Mouse (Mus musculus) frontal cortex, adult 2 months (tissue): ENCODE measurements around the gene Hebp1. TPM values are rescaled to one million over a fixed set of nuclear protein-coding genes. Genes with fewer than 3 reads are reported as not detected.

Experiments used
- DNase-seq, 2 experiments: peaks; one replicate each; pipeline ENCODE4 v3.0.0; 2022; ENCODE audit warnings: low spot score in 1 of 2; ENCODE audit errors: extremely low spot score in 1 of 2
- polyA plus RNA-seq: library from polyadenylated mRNA; depleted of rRNA; stranded (reverse); fragments of >200 nt; gene quantifications from 2 replicates; pipeline ENCODE4 v1.2.3, GENCODE M21; 2012; rRNA removed

Hebp1 gene
- 34.4 and 38.2 TPM in 2 replicates for polyA plus RNA-seq

DNA sequence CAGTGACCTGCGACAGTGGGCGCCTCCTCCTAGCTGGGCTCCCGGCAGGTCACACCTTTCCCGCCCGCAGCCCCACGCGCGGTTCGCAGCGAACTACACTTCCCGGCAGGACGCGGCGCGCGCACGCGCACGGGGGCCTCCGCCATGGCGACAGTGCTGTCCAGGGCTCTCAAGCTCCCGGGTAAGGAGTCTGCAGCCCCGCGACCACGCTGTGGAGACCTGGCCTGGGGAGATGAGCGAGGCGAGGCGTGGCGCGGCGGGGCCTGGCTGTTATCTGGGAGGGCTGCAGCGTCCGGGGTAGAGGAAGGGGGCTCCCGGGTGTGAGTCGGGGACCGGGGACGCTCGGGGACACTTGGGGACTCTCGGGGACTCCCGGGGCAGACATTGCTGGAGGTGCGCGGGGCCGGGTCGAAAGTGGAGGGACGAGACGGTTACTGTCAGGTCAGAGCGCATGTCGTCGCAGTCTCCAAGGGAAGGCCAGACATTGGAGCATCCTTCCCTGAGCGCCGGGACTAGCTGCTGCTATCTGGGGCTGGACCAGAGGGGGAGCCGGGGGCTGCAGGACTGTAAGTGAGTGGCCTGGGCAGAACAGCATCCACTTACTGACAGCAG is at the start of gene Hebp1, which contains the start of gene Fam234b:
TSS of gene Hebp1 (minus strand) at position 102 of the 612 bp plus-strand sequence.
TSS of gene Fam234b (plus strand) at position 57 of the 612 bp plus-strand sequence.
- DNase-seq: peak; percentile 66 to 88

DNA sequence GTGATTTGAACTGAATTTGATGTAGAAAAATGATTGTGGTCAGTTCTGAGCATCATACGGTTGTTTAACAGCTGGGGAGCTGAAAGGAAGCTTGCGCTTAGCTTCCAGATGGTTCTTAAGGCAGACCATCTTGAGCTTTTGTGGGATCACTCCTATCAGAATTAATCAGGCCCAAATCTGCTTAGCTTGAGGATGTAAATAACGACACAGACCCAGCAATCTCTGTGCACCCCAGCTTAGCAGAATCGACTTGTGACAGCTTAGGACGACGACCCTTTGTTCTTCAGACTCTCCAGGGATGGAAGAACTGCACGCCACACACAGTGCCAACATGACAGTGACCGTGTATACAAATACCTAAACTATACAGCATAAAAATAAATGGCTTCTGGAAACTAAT is 47.8 kb upstream of the Hebp1 start:
- DNase-seq: no peak

DNA sequence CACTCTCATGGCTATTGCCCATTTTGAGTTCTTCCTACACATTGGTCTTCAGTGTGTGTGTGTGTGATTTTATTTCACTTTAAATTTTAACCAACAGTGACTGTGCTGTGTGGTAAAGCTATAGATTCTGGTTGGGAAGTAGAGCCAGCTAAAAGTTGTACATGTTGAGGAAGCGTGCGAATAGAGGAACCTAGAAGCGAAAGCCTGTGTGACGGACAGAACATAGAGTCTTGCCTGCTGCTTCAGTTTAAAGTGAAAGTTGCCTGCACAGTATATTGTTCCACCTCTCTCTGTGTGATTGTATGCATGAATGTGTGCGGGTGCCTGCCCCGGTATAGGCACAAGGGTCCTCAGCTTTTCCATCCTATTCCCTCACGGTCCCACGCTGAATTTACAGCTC is 42.5 kb upstream of the Hebp1 start:
- no peak for DNase-seq

DNA sequence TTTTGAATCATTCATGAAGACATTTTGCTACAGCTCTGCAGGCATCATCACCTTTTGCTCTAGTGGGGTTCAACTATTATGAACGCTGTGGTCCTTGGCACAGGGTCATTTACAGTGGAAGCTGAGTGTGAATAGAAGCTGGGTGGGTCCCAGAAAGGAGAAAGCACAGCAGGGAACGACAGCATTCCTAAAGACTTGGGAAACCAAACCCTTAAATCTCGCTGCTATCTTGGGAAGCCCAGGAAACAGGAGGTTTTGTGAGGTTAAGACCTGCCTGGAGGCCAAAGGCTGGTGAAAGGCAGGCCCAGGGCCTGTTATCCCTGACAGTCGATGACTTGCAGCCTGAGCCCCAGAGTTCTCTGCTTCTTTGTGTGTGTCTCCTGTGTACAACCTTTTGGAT is 40.4 kb upstream of the Hebp1 start:
- no peak for DNase-seq

DNA sequence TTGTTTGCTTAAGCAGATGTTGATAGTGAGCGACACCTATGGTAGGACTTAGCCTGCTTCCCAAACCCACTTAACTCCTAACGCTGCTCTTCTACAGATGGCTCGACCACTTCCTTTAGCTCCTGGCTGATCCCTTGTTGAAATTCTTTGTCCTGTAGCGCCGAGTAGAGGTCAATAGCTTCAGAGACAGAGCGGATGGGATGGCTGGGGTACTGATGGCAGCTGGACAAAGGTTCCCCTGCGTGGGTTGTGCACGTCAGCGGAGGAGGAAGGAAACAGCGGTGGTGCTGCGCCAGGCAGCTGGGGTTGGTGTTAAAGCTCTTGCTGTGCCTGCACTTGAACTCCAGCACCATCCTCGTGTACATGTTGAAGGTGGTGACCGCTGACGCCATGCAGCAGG is 39.5 kb upstream of the Hebp1 start:
- no peak for DNase-seq

DNA sequence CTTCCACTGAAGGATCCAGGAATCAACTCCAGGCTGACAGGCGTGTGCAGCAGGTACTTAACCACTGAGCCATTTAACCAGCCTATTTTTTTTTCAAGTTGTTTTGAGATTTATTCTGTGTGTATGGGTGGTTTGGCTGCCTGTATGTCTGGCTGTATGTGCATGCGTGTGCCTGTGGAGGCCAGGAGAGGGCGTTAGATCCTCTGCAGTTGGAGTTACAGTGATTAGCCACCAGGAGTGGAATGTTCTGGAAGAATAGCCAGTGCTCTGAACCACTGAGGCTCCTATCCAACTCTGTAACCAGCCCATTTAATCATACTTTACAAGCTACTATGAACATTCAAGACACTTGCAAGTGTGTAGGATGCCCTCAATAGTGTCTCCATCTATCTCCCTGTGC is 38.8 kb upstream of the Hebp1 start:
- no peak for DNase-seq

DNA sequence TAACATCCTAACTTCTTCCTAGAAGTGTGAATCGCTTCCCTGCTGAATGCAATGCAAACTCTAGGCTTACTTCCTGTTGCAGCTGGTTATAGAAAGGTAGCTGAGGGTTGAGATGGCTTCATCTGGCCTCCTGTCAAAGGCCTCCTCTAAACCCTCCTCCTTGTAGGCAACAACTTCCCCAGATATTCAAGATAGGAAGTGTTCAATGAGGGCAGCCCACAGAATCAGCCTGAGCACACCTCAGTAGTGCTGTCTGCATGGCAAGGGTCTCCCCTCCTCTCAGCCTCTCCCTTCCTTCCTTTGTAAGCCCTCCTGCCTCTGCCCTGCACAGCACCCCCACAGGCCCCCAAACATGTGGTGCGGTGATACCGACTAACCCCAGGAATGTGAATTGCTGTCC is 37.9 kb upstream of the Hebp1 start:
- DNase-seq: no peak

DNA sequence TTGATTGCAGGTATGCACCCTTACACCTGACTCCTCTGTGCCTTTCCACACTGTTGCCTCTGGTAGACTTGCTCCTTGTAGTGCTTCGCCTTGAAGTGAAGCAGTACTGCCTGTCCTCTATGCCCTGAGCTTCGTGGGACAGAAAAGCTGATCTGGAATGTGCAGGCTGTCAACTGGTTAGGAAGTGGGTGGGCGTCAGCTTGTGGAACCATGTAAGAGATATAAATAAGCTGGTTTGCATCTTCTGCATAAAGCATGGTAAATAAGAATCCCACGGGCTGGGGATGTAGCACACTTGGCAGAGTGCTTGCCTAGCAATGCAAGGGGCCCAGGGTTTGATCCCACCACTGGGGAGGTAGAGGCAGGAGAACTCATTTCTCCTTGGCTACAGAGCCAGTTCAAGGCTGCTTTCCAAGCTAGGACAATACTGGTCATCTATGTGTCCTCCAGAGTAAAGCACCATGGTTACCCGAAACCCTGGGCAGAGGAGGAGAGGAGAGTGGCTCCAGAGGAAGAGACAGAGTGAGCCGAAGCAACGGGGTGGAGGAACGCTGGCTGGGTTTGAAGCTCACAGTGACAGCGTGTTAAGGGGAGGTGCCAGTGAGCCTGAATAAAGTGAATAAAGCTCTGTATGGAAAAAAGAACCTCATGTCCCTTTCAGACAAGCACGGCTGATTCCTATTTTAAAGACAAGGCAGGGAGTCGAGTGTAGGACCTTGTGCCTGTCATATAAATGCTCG is 34.8 kb upstream of the Hebp1 start:
- peak; percentile 55 to 73 for DNase-seq

DNA sequence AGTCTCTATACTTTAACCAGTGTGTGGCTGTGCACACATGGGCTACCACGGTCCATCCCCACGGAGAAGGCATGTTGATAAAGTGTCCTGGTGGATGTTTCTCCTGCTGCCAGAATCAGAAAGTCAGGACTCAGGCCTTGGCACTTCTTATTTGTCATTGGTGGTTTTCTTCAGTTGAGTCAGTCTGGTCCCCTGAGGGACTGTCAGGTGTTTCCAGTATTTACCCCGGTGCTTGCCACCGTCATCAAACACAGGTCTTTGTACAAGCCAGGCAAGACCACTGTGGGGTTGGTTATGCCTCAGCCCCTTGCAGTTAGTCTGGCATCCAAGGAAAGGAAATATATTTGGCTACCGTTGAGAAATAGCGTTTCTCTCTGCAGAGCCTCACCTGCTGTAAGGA is 32.8 kb upstream of the Hebp1 start:
- no peak for DNase-seq

DNA sequence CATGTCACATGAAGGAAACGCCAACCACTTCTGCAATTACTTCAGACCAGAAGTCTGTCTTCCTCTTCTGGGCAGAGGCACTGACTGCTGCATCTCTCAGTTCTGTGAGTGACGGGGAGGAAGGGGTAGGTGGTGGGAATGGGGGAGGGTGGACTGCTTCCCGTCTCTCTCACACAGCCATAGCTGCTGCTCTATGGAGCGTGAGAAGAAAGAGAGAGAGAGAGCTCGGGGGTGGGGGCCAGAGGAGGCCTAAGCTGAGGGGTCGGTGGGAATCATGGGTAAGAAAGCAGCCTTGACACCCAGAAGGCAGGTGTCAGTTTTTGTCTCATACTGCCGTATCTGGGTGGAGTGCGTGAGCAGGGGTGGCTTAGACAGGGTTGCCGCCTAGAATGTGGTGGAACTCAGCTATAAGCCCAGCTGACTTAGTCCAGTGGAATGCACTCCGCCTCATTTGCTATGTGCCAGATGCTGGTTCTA is 30.7 kb upstream of the Hebp1 start:
- DNase-seq: peak in 1 of 2 experiments; percentile 32

DNA sequence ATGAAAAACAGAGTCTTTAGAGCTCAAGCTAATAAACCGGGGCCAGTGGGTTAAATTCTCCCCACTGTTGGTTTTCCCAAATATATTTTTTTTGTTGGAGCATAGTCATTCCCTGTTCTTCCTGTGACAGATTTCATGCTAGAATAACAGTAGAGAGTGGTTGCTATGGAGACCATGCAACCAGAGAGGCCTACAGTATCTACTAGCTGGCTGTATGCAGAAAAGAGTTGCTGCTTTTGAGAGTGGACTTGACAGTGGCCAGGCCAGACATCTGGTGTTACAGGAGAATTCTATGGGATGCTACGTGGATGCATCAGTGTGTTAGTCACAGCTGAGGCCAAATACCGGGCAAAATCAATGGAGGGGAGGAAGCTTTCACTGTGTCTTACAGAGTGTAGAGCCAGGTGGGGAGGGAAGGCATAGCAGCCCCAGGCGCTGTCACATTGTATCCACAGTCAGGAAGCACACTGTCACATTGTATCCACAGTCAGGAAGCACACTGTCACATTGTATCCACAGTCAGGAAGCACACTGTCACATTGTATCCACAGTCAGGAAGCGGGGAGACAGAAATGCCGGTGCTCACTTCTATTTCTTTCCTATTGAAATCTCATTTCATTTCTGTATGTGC is 26.1 kb upstream of the Hebp1 start:
- peak in 1 of 2 experiments; percentile 48 for DNase-seq

DNA sequence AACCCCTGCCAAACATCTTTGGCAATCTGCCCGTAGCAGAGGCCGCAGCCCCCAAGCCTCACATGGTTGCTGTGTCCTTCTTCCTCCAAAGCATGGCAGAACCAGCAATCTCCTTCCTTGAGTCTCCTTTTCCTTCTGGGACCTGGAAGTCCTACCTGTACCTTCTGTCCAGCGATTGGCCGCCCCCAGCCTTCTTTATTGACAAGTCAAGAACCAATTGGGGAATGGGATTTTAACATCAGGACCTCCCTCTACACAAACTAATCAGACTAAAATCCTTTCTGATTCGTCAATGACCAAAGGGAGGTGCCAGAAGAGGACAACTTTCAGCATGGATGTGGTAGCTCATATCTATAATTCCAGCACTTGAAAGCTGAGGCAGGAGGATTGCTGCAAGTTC is 22.1 kb upstream of the Hebp1 start:
- DNase-seq: no peak

DNA sequence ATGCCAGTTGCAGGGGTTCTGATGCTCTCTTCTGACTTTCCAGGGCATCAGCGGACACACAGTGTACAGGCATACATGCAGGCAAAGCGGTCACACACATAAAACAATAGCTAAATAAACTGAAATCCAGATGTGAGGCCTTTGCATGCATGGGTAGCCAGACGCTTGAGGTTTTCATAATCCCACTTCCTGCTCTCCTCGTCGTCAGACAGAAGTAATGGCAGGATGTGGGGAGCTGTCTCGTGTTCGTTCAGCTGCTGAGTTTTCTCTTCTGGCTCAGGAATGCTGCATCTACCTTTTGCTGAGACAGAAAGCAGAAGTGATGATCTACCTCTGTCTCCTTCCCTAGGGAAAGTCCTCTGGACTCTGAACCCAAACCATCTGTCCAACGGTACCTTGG is 20.5 kb upstream of the Hebp1 start:
- DNase-seq: no peak

DNA sequence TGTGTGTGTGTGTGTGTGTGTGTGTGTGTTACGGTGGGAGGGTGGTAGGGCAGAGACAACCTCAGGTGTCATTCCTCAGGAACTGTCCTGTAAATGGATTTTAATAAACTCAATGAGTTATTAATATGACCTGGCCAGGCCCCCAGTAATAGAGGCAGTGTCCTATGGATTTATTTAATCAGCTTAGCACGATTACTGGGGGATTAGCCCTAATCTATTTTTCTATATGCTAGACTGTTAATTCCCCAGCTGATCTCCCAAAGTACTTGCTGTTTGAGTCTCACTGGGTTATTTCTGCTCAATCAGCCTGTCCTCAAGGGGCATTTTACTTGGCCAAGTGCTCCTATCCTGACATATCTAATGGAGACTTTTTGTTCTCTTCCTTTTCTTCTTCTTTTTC is 14.8 kb upstream of the Hebp1 start:
- no peak for DNase-seq

DNA sequence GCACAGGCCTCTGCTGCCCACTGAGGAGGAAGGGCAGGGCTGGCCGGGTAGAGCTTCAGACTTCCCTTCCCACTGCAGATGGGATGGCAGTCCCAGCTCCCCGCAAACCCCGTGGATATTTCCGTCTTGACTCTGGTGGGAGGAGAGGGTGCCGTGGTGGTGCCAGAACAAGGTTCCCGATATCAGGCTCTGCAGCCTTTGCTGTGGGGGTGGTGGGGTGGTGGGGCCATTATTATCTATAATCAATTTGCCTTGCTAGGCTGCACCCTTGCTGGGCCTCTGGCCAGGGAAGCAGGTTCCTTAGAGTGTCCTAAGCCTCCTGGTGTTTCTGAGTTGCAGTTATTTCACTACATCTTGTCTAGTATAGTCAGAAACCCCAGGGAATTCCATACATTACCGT is 13.3 kb upstream of the Hebp1 start:
- no peak for DNase-seq

DNA sequence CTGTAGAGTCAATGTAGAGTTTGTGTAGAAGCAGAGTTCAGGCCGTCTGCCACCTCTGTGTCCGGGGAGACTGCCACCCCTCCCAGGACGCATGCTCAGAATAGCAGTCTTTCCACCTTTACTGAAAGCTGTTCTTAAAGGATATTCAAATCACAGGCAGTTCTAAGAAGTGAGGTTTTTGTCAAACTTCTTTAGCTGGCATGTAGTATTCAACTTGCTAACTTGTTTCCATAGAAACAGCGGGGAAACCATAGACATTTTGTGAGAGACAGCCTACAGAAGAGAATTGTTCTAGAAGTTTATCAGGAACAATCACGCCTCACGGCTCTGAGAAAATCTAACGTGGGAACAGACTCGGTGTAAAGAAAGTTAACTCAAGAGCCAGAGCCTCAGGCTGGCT is 9.1 kb upstream of the Hebp1 start:
- DNase-seq: no peak

DNA sequence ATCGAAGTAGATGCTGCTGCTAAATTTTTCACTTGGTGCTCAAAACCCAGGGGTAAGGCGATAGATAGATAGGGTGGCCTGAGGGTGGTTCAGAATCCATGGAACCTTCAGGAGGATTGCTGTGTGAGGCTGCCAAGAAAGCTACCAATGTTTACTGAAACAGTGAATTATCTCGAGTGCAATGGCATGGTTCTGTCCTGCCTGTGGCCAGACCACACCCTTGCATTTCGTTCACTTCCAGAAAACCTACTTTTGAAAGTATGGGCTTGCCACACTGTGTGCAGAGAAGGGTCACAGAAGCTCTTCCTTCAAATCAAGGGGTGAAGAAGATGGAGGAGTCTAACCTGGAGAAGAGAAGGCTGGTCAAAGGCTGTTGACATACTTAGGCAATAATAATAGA is 8.0 kb upstream of the Hebp1 start:
- no peak for DNase-seq

DNA sequence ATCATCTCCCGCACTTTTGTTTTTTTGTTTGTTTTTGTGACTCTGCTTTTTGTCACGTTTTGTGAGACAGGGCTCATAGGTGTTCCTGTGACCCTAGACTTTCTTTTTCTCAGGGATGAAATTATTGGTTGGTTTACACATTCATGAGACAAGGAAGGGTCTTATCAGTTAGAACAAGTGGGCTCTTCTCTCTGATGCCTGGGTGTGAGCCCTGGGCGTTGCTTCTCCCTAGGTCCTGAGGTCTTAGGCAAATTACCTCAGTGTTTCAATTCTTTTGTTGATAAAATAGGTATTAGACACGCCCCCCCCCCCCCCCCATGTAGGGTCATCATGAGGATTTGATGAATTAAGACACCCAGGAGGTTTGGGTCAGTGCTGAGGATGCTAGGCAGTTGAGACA is 7.0 kb upstream of the Hebp1 start:
- no peak for DNase-seq

DNA sequence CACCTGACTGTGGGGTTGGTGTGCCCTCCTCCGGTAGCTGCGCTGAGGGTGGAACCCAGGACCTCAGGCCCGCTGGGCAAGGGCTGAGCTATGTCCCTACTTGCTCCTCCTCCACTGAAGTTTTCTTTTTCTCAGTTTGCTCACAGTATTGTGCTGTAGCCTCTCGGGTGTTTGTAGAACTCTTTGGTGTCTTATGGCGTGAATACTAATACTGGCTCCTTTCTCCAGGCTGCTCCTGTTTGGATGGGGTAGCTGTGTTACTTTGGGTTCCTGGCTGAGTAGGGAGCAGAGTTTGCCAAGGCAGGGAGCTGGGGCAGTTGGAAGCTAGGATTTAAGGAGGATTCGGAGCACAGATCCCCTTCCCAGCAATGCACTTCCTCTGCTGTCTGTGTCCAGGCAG is 5.9 kb upstream of the Hebp1 start:
- no peak for DNase-seq

DNA sequence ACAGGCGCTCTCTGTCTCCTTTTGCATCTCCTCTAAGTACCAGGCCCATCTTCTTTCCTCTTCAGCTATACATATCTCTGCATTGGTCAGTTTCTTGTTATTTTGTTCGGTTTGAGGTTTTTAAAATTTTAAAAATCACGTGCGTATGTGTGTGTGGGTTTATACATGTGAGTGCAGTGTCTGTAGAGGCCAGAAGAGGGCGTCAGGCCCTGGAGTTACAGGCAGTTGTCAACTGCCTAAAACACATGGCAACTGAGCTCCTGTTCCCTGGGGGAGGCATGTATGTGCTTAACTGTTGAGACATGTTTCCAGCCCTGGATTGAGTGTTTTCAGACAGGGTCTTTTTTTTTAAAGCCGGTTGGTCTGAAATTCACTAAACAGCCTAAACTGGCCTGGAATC is 4.8 kb upstream of the Hebp1 start:
- DNase-seq: no peak

DNA sequence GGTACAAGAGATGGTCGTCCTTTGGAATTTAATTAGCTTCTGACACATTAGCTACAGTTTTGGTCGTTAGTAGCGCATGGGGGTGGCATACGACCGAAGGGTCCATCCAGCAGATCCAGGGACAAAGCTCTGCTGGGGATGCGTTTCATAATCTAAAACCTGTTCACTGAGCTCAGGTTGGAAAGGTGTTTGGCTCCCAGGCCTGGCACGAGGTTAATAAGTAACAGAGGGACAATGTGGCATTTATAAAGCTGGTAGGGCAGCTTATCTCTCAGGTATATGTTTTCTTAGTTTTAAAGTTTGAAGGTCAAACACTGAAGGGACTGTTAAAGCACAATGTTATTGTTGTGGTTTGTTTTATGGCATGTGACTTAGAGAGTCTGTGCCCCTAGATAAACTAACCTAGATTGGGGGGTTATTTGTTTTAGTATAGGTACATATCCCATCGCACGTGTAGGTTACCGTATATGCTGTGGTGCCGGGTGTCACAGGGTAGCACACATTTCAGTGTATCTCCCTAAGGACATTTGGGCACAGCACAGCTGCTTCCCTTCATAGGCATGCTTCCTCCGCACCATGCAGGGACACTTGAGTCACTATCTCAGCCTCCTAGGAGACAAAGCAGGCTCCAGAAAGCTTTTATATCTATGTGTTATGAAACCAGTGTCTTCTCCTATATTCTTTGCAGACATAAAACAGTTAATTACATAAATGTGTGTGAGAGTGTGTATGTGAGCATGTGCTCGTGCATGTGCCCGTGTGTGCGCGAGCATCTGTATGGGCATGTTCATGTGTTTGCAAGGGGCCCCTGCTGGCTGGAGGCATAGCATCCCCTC is 2.5 kb upstream of the Hebp1 start:
- DNase-seq: peak; percentile 43 to 71
